Mouse (Mus musculus) thymus, postnatal 25 days (tissue): ENCODE results near the gene Gmfg.

Experiments used
- DNase-seq: peaks from one replicate; pipeline ENCODE4 v3.0.0; 2022

Gmfg gene

DNA sequence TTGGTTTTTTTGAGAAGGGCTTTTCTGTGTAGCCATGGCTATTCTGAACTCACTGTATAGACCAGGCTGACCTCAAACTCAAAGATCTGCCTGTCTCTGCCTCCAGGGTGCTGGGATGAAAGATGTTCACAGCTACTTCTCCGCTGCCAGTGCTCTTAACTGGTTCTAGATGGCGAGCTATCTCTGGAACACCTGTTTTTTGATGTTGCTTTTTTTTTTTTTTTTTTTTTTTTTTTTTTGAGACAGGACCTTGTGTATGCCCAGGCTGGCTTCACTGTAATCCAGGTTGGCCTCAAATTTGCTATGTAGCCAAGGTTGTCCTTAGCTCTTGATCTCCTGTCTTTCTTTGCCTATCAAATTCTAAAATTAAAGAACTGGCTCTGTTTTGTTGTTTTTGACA lies 1.5 kb downstream of the Gmfg start:
- DNase-seq: no peak

GRCm38 (mm10) chr7:28440739-28441138 lies 3.5 kb downstream of the Gmfg start:
- DNase-seq: peak; percentile 83

DNA sequence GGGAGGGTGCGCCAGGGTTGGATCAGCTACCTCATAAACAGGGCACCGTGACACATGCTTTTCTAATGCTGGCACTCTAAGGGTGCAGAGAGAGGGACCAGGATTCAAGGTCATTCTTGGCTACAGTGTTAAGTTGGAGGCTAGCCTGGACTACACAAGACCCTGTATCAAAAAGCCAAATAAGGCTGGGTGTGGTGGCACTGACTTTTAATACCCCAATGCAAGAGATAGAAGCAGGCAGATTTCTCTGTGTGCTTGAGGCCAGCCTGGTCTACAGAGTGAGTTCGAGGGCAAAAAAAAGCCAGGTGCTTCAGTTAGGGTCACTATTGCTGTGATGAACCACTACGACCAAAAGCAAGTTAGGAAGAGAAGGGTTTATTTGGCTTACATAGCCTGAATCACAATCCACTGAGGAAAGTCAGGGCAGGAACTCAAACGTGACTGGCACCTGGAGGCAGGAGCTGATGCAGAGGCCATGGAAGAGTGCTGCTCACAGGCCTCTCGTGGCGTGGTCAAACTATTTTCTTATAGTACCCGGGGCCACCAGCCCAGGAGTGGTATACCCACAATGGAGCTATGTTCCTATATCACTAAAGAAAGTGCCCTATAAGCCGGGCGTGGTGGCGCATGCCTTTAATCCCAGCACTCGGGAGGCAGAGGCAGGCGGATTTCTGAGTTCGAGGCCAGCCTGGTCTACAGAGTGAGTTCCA lies 4.7 kb downstream of the Gmfg start:
- DNase-seq: no peak

- DNase-seq: no peak
Measured at GRCm38 (mm10) chr7:28442688-28443087, 5.4 kb downstream of the Gmfg start.

DNA sequence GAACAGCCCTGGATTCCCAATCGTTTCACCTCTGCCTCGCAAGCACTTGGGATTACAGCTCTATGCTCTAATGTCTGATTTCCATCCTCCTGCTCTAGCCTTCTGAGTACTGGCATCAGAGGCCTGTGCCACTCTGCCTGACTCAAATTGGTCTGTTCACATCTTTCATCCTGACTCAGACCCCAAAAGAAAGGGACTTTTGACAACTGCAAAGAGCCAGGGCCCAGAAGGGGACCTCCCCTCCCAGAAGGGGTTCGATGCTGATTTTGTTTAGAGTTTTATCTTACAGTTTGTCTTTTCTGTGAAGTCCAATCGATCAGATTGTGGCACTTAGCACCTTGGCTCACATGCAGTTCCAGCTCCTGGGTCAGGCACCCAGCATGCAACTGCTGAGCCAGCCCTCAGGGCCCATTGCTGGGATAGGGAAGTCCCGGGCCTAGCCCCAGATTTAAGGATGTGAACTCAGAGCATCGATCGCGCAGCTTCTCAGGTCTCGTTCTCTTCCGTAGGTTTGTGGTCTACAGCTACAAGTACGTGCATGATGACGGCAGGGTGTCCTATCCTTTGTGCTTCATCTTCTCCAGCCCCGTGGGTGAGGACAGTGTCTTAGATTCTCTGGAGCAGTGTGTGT lies 7.2 kb downstream of the Gmfg start:
- no peak for DNase-seq

DNA sequence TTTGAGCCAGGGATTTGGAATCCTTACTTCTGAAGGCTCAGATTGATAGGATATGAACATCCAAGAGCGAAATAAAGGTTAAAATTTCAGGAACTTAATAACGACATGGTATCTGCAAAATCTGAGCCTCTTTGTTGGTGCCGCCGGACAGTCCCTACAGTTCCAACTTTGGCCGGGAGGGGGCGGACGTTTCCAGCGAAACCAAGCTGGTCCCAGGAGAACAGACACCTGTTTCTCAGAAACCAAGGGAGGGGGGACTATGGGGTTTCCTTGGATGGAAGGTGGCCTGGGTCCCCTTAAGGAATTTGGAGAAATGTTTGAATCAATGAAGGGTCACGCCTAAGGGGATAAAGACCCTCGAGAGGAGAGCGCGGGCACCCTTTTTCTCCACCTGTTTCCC lies 9.2 kb downstream of the Gmfg start:
- DNase-seq: peak; percentile 85

GRCm38 (mm10) chr7:28447101-28447830 lies 10.0 kb downstream of the Gmfg start:
- DNase-seq: no peak

DNA sequence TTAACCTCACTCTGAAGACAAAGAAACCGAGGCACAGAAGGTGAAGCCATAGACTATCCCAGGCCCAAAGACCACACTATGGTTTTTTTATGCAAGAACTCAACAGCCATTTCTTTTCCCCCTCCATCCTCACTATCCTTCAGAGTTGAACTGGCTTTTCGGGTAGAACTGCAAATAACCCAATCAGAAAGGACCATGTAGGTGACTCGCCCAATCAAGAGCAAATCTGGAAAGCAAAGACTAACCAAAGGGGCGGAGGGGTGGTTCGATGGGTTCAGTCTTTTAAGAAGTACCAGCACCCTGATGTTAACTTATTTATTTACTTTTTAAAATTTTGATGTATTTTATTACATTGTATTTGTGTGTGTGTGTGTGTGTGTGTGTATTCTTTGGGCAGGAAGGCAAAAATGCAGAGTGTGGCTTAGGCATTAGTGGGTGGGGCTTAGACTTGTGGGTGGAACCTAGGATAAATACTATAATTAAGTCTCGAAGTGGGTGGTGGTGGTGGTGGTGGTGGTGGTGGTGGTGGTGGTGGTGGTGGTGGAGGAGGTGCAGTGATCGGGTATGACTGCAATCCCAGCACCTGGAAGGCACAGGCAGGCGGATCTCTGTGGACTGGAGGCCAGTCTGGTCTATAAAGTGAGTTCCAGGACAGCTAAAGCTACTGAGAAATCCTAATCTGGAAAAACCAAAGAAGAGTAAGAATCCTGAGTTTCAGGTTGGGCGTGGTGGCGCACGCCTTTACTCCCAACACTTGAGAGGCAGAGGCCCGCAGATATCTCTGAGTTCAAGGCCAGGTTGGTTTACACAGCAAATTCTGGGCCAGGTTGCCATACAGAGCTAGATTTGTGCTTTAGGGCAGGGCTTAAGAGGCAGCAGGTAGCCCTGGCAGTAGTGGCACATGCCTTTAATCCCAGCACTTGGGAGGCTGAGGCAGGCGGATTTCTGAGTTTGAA lies 10.9 kb downstream of the Gmfg start:
- DNase-seq: no peak

GRCm38 (mm10) chr7:28451531-28452360 lies 14.5 kb downstream of the Gmfg start, which contains the start of gene Lrfn1:
Gene Lrfn1 (plus strand): TSS chr7:28451980.
- DNase-seq: no peak

- no peak for DNase-seq
Measured at GRCm38 (mm10) chr7:28452361-28453005, 15.2 kb downstream of the Gmfg start.

DNA sequence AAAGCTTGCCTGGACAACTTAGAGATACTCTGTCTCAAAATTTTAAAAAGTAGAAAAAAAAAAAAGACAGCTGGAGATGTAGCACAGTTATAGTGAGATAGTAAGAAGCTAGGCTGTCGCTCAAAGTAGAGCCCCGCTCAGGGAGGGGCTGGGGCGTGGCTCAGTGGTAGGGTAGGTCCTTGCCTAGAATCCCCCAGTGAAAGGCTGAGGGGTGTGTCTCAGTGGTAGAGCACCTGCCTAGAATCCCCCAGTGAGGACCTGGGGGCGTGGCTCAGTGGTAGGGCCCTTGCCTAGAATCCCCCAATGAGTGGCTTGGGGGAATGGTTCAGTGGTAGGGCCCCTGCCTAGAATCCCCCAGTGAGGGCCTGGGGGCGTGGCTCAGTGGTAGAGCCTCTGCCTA lies 23.1 kb downstream of the Gmfg start:
- DNase-seq: no peak

DNA sequence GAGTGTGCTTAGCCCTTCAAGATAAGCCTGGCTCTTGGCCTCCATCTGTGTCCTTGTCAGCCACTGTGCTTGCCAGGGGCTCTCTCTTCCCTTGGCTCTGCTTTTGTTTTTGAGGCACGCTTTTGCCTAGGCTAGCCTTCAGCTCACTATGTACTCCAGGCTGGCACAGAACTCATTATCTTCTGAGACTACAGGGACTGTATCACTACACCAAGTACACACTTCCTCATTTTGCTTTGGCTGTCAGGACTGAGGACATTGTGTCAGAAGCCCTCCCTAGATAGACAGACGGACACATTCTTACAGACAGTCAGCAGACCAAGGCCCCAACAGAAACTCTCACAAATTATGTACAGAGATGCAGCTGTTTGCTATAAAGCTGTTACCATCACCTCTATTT lies 25.5 kb downstream of the Gmfg start:
- DNase-seq: no peak

- no peak for DNase-seq
Measured at GRCm38 (mm10) chr7:28464416-28465212, 27.4 kb downstream of the Gmfg start.

GRCm38 (mm10) chr7:28466721-28467212 lies 29.5 kb downstream of the Gmfg start:
- no peak for DNase-seq

DNA sequence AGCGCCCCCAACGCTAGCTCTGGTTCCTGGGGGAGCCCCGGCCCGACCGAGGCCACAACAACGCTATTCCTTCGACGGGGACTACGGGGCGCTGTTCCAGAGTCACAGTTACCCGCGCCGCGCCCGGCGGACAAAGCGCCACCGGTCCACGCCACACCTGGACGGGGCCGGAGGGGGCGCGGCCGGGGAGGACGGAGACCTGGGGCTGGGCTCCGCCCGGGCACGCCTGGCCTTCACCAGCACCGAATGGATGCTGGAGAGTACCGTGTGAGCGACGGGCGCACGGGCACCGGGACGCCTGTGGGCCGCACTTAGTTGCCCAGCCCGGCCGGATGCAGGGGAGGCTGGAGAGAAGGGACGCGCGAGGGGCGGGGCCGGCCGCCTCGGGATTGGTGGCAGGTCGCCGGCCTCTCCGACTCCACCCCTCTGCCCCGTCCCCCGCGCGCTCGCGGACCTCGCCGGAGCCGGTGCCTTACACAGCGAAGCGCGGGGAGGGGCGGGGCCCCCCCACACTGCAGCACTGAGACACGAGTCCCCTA lies 30.0 kb downstream of the Gmfg start:
- DNase-seq: no peak

DNA sequence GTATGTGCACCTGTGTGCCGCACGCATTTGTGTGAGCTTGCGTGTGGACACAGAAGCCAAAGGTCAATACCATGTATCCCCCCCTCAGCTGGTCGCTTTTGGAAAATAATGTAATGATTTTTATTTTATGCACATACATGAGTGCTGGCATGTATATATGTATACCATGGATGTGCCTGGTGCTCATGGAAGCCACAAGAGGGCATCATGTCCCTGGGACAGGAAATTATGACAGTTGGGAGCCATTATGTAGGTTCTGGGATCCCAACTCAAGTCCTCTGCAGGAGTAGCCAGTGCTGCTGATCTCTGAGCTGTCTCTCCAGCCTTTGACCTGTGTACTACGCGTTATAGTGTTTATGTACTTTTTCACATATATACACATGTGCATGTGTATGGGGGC lies 38.9 kb downstream of the Gmfg start:
- no peak for DNase-seq

DNA sequence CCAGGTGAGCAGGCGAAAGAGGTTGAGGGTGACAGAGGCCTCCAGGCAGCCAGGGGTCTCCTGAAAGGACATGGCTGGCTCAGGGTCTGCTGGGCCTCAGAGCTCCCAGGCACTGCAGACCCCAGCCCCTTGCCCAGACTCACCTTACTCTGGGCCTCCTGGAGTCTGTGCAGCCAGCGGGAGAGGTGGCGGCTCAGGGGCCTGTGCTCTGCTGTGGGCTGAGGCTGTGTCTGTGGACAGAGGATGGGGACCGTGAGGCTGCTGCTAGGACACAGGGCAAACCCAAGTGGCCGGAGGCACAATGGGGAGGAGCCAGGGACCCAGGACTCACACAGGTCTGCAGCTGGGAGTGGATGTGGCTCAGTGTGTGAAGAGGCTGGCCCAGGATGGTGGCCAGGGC lies 40.1 kb downstream of the Gmfg start:
- DNase-seq: no peak

DNA sequence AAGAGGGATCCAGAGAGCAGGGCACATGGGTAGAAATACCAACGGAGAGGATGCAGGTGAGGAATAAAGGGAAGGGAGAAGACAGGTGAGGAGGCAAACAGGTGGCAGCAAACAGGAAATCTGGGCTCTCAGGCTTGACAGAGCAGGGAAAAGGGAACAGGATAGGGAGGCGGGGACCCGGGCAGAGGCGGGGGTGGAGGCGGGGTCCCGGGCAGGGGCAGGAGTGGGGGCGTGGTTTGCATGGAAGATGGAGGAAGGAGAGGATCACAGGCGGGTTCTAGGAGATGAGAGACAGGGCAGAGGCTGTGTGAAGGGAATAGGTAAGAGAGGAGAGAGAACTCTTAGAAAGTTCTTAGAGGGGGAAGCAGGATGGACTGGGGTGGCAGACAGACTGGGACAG lies 41.6 kb downstream of the Gmfg start:
- no peak for DNase-seq

GRCm38 (mm10) chr7:28482854-28483253 lies 45.6 kb downstream of the Gmfg start:
- DNase-seq: no peak

DNA sequence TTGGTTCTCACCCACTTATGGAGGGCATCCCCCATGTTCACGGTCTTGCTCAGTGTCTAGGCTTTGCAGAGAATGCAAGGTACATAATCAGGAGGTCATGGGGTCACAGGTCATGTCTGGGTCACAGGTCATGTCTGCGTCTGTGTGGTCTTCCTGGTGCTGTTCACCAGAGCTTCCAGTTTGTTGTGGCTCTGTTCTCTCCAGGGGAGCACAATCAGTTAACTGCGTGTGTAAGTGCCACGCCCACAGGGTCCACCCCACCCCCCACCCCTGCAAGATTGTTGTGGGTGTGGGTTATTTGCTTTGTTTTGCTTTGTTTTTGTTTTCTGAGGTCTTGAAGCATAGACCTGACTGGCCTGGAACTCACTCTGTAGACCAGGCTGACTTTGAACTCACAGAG lies 46.9 kb downstream of the Gmfg start:
- DNase-seq: no peak
